Mouse (Mus musculus): ENCODE measurements around the gene Tcea2.

The Tcea2 gene

GRCm38 (mm10) chr2:181674934-181675333 is 5.2 kb upstream of the Tcea2 start:
- DNase-seq (ENCODE audit: low spot score in 2 of 2), result no peak

DNA sequence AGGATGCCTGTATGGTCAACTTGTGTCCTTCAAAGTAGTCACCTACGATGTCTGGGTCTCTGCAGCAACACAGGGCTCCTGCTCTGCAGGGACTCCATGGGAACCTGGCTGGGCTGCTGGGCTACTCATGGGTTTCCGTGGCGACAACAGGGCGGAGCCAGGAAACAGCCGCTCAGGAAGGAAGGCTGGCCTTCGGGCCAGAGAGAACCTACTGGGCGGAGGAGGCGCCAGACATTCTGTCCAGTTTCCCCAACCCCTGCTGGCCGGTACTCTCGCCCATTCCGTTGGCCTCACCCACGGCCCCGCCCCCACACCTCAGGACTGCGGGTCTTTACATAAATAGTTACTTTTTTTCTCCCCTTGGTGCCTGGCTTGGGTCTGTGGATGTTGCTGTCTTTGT is 4.7 kb upstream of the Tcea2 start:
- peak; percentile 70 to 74 for DNase-seq (ENCODE audit: low spot score in 2 of 2)

GRCm38 (mm10) chr2:181676424-181676823 is 3.7 kb upstream of the Tcea2 start:
- DNase-seq (ENCODE audit: low spot score in 2 of 2), result peak; percentile 31 to 54

DNA sequence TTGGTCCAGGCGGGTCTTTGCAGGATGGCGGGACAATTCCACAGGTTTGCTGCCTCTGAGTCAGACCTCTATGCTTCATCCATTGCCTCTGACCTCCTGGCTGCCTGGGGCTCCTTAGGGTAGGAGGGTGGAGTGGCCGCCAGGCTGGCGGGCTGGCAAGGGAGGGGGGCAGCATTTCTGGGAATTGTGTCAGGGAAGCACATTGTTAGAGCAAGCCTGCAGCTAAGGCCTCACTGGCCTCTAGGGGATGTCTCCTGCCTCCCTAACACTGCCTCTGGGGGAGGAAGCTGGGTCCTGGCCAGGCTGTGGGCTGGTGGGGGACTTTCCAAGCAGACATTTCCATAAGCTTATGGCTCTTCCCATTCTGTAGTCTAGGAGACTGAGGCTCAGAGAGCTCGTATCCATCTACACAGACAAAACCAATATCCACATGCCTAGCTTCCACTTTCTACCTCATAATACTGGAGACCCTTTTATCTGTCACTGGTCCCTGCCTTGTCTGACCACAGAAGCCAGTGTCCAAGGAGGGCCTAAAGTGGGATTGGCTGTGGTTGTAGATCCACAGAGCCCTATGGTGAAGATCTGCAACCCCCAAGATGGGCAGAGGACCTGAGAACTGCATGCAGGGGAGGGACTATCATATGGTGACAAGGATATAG is 2.9 kb upstream of the Tcea2 start:
- peak in 1 of 2 experiments; percentile 27 for DNase-seq (ENCODE audit: low spot score in 2 of 2)

DNA sequence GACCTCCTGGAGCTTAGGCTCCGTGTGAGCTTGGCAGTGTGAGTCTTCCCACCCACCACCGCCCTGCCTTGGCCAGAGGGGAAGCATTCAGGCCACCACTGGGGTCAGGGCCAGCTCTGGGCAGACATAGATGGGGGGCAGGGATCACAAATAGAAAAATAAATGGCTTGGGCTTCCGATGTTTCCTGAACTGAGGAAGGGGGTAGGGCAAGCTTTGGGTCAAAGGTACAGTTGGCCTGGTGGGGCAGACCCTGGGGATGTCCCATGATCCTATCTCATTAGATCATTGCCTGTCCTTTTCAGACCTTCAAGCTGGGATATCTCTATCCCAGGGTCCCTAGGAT is 2.4 kb upstream of the Tcea2 start:
- peak in 1 of 2 experiments; percentile 30 for DNase-seq (ENCODE audit: low spot score in 2 of 2)

GRCm38 (mm10) chr2:181678780-181679179 is 1.3 kb upstream of the Tcea2 start:
- peak; percentile 84 to 88 for DNase-seq (ENCODE audit: low spot score in 2 of 2)

GRCm38 (mm10) chr2:181680716-181681117 is 607 bp downstream of the Tcea2 start:
- DNase-seq (ENCODE audit: low spot score in 2 of 2), result peak in 1 of 2 experiments; percentile 52

DNA sequence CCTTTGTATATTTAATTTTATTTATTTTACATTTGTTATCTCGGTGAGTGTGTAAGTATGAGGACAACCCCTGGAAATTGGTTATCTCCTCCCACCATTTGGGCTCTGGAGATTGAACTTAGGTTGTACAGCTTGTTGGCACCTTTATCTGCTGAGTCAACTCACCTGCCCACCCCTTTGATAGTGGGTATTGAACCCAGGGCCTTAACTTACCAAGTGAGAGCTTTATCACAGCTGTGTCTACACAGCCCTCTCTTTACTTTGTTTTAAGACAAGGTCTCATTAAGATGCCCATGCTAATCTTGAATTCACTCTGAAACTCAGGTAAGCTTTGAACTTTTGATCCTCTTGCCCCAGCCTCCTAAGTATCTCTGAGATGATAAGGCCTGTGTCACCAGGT is 1.9 kb downstream of the Tcea2 start:
- no peak for DNase-seq (ENCODE audit: low spot score in 2 of 2)

GRCm38 (mm10) chr2:181683381-181683780 is 3.3 kb downstream of the Tcea2 start:
- no peak for DNase-seq (ENCODE audit: low spot score in 2 of 2)

GRCm38 (mm10) chr2:181684713-181685112 is 4.6 kb downstream of the Tcea2 start:
- DNase-seq (ENCODE audit: low spot score in 2 of 2), result no peak

GRCm38 (mm10) chr2:181685686-181686085 is 5.6 kb downstream of the Tcea2 start:
- DNase-seq (ENCODE audit: low spot score in 2 of 2), result no peak

DNA sequence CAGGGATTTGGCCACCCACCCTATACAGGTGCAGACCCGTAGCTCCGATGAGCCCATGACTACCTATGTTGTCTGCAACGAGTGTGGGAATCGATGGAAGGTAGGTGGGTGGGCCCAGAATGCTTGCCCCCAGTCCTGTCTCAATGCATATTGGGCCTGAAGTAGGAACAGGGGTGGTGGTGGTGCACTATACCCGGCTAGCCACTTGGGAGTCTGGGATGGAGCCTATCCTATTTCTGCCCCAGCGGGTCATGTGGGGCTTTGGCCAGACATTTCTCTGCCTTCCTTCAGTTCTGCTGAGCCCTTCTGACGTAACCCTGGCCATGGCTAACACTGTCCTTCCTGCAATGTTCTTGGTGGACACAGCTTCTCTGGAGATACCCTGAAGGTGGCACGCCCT is 7.5 kb downstream of the Tcea2 start:
- no peak for DNase-seq (ENCODE audit: low spot score in 2 of 2)

- peak in 1 of 2 experiments; percentile 54 for DNase-seq (ENCODE audit: low spot score in 2 of 2)
Observed at GRCm38 (mm10) chr2:181689466-181690160, 9.5 kb downstream of the Tcea2 start.

GRCm38 (mm10) chr2:181691083-181691482 is 11.0 kb downstream of the Tcea2 start:
- DNase-seq (ENCODE audit: low spot score in 2 of 2), result no peak

- peak; percentile 26 to 30 for DNase-seq (ENCODE audit: low spot score in 2 of 2)
Observed at GRCm38 (mm10) chr2:181691571-181691970, 11.5 kb downstream of the Tcea2 start.

DNA sequence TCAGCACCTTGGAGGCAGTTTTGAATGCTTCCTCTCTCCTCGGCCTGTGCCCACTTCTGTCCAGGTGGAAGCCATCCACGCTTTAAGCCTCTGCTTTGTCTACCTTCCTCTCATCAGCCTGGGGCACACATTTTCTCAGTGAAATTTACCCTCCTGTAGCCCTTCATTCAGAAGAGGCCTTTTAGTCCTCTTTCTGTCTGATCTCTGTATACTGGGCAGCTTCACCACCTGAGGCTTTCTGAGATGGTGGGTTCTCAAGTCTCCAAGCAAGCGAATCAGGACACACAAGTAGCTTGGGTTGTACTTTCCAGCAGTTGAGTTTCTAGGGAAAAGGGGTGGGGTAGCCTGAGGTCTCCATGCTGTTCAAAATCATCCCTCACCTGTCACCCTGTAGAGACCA is 12.2 kb downstream of the Tcea2 start:
- no peak for DNase-seq (ENCODE audit: low spot score in 2 of 2)

DNA sequence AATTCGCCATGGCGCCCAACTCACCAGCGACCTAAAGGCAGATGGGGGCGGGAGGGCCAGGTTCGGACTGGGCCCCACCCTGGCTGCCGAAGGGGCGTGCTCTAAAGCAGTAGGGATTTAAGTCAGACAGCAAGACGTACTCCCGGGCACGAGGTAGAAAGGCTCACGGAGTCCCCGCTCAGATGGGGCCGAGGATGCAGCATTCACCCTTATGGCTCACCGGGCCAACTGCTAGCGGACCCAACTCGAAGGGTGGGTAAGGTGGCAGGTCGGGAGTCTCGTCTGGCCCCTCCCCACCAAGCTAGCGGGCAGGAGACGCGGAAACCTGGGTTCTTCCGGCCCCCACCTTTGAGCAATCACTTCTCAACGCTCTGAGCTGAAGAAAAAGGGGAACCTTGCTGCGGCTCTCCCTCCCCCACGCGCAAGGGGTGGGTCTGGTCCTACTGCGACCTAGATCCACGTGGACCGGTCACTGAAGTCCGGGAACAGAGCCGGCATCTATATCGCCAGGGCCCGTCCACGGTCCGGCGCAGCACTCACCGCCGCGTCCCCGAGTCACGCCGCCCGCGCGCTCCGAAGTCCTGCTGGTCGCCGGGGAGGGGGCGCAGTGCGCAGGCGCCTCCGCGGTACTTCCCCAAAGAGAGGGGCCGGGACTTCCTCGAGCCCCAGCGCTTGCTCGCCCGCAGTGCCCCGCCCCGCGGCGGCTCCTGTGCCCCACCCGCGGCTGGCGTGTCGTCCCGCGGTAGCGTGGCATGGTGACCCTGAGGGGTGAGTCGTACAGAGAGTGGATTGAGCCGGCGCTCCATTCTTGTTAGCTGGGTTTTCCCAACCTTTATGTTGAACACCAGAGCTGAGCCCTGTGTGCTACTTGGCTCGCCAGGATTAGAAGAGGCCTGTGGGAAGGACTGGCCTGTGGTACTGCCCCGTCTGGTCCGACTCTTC is 13.5 kb downstream of the Tcea2 start, which contains the start of gene Rgs19:
Gene Rgs19 (minus strand): TSS at position 639 of the 942 bp plus-strand sequence.
- DNase-seq (ENCODE audit: low spot score in 2 of 2), result peak; percentile 88 to 89

DNA sequence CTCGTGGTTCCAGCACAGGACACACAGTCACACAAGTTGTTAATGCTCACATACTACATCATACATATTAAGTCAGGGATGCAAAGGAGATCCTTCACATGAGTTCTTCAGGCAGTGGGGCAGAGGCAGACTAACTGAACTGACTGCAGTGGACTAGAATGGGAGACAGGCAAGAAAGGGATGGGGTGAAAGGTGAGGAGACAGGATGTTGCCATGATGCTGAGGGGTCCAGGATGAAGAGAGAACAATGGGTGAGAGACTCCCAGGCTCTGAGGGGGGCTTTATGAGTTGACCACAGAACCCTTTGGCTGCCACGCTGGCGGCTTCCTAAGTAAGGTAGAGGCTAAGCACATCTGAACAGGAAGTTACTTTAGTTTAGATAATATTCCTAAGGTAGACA is 14.5 kb downstream of the Tcea2 start:
- peak; percentile 19 to 24 for DNase-seq (ENCODE audit: low spot score in 2 of 2)

- DNase-seq (ENCODE audit: low spot score in 2 of 2), result peak; percentile 13 to 23
Observed at GRCm38 (mm10) chr2:181695776-181696175, 15.7 kb downstream of the Tcea2 start.

GRCm38 (mm10) chr2:181696801-181697420 is 16.8 kb downstream of the Tcea2 start:
- no peak for DNase-seq (ENCODE audit: low spot score in 2 of 2)

GRCm38 (mm10) chr2:181698241-181698640 is 18.1 kb downstream of the Tcea2 start, which contains the start of gene Lkaaear1:
Lkaaear1 (minus strand) TSS chr2:181698442.
- no peak for DNase-seq (ENCODE audit: low spot score in 2 of 2)

DNA sequence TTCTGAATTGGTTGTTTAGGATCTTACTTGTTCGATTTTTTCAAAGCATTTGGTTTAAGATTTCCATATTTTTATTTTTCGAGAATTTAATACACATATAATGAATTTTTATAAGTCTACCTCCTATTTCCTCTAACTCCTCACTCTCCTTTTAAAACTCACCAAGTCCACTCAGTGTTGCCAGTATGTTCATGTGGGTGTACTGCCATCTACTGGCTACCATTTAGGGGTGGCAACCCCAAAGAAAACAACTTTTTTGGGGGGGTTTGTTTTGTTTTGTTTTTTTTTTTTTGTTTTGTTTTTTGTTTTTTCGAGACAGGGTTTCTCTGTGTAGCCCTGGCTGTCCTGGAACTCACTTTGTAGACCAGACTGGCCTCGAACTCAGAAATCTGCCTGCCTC is 26.6 kb downstream of the Tcea2 start:
- no peak for DNase-seq (ENCODE audit: low spot score in 2 of 2)

All from right cerebral cortex, postnatal 10 days (tissue).